Comparison of ENCODE assay signal across 22 mouse cellular contexts in the genomic region with DNA sequence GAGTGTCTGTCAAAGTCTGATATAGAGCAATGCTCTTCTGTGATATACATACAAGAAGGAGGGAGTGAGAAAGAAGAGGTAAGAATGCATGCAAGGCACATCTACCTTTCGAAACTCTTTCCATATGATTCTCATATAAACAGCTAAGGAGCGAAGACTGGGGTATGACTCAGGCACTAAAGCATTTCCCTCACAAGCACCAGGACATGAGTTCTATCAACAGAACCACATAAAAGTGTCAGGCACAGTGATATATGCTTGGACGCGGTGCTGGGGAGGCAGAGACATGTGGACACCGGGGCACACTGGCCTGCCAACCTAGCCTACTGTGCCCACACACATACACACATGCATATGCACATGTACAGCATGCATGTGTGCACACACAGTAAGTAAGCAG.
"Had no signal": no experiment of that assay in that cellular context is flagged by ENCODE, and none has a peak within 500 bp of the region (broad histone marks: within the 10 kb centered on the region; RNA-seq: fewer than 3 reads in every experiment).

No protein-coding gene starts in this region.

- DNase-seq: gastrocnemius, adult 2 months; gastrocnemius, postnatal 10 days; gastrocnemius, postnatal 25 days; heart, adult 2 months; heart, postnatal 10 days; heart, postnatal 4 days; kidney, adult 18-20 months; kidney, adult 8-10 months; kidney, postnatal 10 days; kidney, postnatal 25 days; kidney, postnatal 4 days had no signal

- H3K27ac ChIP-seq: gastrocnemius, adult 2 months; heart, adult 2 months; heart, embryonic 10.5 days; hindbrain, embryonic 10.5 days; hindbrain, embryonic 12.5 days; hindbrain, embryonic 14.5 days; intestine, embryonic 15.5 days; layer of hippocampus, adult 2 months; left cerebral cortex, adult 2 months; limb, embryonic 13.5 days; limb, embryonic 15.5 days; liver, embryonic 12.5 days had no signal

- H3K9me3 ChIP-seq: heart, embryonic 10.5 days; heart, embryonic 12.5 days; hindbrain, embryonic 10.5 days; hindbrain, embryonic 12.5 days; intestine, embryonic 15.5 days; limb, embryonic 13.5 days; limb, embryonic 15.5 days; liver, embryonic 12.5 days had no signal

- H3K4me1 ChIP-seq: heart, embryonic 10.5 days; heart, embryonic 12.5 days; intestine, embryonic 15.5 days; liver, embryonic 12.5 days had no signal

- H3K4me3 ChIP-seq: gastrocnemius, adult 2 months; heart, adult 2 months; heart, embryonic 10.5 days; heart, embryonic 12.5 days; hindbrain, embryonic 10.5 days; hindbrain, embryonic 12.5 days; intestine, embryonic 15.5 days; layer of hippocampus, adult 2 months; left cerebral cortex, adult 2 months; limb, embryonic 13.5 days; limb, embryonic 15.5 days; liver, embryonic 12.5 days had no signal

- H3K27me3 ChIP-seq: heart, embryonic 12.5 days; hindbrain, embryonic 12.5 days; intestine, embryonic 15.5 days; liver, embryonic 12.5 days had no signal

- H3K36me3 ChIP-seq: heart, embryonic 10.5 days; heart, embryonic 12.5 days; hindbrain, embryonic 10.5 days; hindbrain, embryonic 12.5 days; intestine, embryonic 15.5 days; limb, embryonic 13.5 days; limb, embryonic 15.5 days; liver, embryonic 12.5 days had no signal
